Mouse (Mus musculus) hindbrain, embryonic 15.5 days (tissue): ENCODE results near the gene Rac2. TPM values are rescaled to one million over a fixed set of nuclear protein-coding genes. Genes with fewer than 3 reads are reported as not detected.

Experiments
- ATAC-seq: fragments of 200-750 bp; cut with Nextera tagmentation; 2 replicates; pipeline ENCODE4 v1.8.0; 2017; ENCODE audit warnings: low read depth, moderate number of reproducible peaks, moderate TSS enrichment; ENCODE audit not compliant: low FRiP score
- H3K27ac ChIP-seq: fragments of 300-500 bp; sonication (generic); replicated peaks from 2 replicates; pipeline ENCODE4 v1.5.1; 2015; ENCODE audit warnings: mild to moderate bottlenecking, inconsistent platforms
- H3K27me3 ChIP-seq: fragments of 300-500 bp; sonication (generic); 2 replicates; pipeline ENCODE4 v1.6.1; 2015; ENCODE audit warnings: control low read depth, inconsistent platforms
- H3K36me3 ChIP-seq: fragments of 300-500 bp; sonication (generic); 2 replicates; pipeline ENCODE4 v1.6.1; 2015; ENCODE audit warnings: control low read depth, inconsistent platforms
- H3K4me1 ChIP-seq: fragments of 300-500 bp; sonication (generic); replicated peaks from 2 replicates; pipeline ENCODE4 v1.6.1; 2015; ENCODE audit warnings: control low read depth, inconsistent platforms
- H3K4me2 ChIP-seq: fragments of 300-500 bp; sonication (generic); 2 replicates; pipeline ENCODE4 v1.6.1; 2015; ENCODE audit warnings: moderate library complexity, mild to moderate bottlenecking, inconsistent platforms
- H3K4me3 ChIP-seq: fragments of 300-500 bp; sonication (generic); 2 replicates; pipeline ENCODE4 v1.5.1; 2015; ENCODE audit warnings: mild to moderate bottlenecking, inconsistent platforms
- H3K9ac ChIP-seq: fragments of 300-500 bp; sonication (generic); 2 replicates; pipeline ENCODE4 v1.6.1; 2015; ENCODE audit warnings: inconsistent platforms
- H3K9me3 ChIP-seq: fragments of 300-500 bp; sonication (generic); 2 replicates; pipeline ENCODE4 v1.6.1; 2016; ENCODE audit warnings: control low read depth, inconsistent platforms
- WGBS: fragments of 180-500 bp; shearing (Covaris S2); methylation state at CpG from one replicate; pipeline ENCODE4 v1.1.7; 2015; 5-methylcytosine and 5-hydroxymethylcytosine counted together
- polyA plus RNA-seq: library from polyadenylated mRNA; unstranded; fragments of >200 nt; fragmentation: Nextera tagmentation; extraction: Ambion mirVana; gene quantifications from 2 replicates; pipeline ENCODE4 v1.2.1, GENCODE M21; 2015

Gene Rac2
- polyA plus RNA-seq, 1 experiment from 2014 or later = 5.4 TPM

DNA sequence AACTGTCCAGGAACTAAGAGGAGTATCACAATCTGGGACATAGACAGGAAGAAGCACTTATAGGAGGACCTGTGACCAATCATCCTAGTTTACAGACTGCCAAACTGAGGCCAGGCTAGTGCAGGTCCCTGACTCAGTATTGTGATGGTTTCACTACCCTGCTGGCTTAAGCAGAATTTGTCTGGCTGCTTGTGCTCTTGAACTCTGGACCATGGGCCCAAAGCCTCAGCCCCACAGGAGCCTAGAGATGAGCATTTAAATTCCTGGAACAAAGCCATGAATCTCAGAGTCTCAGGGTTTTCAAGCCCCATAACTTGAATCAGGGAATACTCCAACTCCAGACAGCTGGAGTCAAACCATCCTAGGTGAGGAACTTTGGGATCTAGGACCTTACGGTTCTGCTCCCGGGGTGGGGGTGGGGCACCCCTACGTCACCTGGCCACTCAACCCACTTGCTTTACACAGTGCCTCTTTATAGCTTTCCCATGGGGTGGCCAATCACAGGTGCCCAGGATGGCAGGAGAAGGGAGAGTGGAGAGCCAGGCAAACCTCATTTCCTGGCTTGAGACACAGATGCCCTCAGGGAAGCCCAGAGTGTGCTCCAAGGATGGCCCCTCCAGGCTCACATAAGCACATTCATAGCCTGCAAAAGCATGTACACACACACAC, 30.4 kb downstream of the Rac2 start:
- Histone ChIP-seq H3K4me1 (peaks cover 29% of the 10 kb centered on the region), H3K9me3 (no peaks in the 10 kb centered on the region), H3K4me2 (no peak overlapping the region), H3K9ac (no peak overlapping the region), H3K4me3 (no peak overlapping the region), H3K27ac (peak overlapping the region; percentile 42; the same call in 1 of the 2 replicates), H3K27me3 (no peaks in the 10 kb centered on the region), H3K36me3 (no peaks in the 10 kb centered on the region)
- ATAC-seq = no peak
- WGBS = 83% methylated on average over 3 of the region's 3 CpGs

DNA sequence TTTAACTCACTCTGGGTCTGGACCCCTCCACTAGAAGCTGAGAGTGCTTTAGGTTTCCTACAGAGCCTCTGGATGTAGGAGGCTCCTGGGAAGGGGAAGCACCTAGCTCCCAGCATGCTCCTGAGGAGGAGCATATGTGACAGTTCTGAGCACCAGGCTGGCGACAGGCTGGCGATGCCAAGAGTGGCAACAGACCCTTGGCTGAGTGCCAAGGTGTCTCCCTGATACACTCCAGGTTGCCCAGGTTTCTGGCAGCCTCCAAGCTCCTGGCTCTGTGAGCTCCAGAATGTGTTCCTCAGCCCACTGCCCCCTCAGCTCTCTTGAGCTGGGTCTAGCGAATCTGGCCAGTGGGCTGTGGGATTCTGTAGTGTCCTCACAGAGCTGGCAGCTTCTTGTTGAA, 31.0 kb downstream of the Rac2 start:
- peak; percentile 8; the same call in 1 of the 2 replicates for ATAC-seq
- H3K9ac ChIP-seq = no peak overlapping the region
- no peaks in the 10 kb centered on the region for H3K36me3 ChIP-seq
- peak overlapping the region; percentile 42; the same call in 1 of the 2 replicates for H3K27ac ChIP-seq
- 29% methylated on average over 3 of the region's 3 CpGs for WGBS
- H3K4me2 ChIP-seq = no peak overlapping the region
- H3K4me3 ChIP-seq = no peak overlapping the region
- no peaks in the 10 kb centered on the region for H3K27me3 ChIP-seq
- no peaks in the 10 kb centered on the region for H3K9me3 ChIP-seq
- peaks cover 29% of the 10 kb centered on the region for H3K4me1 ChIP-seq

DNA sequence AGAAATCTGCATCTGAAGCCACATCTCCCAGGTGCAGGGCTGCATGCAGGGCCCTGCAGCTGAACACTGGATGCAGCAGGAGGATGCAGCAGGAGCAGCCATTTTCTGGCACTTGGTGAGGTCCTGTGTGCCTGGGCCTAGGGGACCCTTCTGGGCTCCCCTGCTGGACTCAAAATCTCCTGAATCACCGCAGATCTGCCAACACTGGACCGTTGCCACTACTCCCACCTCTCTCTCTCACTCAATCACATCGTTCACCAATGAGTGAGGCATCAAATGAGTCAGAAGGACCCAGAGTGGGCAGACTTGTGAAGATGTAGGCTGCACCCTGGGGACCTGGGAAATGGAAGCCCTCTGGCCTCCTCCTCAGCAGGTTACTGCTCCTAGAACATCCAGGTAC, 31.5 kb downstream of the Rac2 start:
- H3K4me2 ChIP-seq = no peak overlapping the region
- H3K27ac ChIP-seq = no peak overlapping the region
- H3K4me3 ChIP-seq = no peak overlapping the region
- H3K36me3 ChIP-seq = no peaks in the 10 kb centered on the region
- H3K27me3 ChIP-seq = no peaks in the 10 kb centered on the region
- H3K9ac ChIP-seq = no peak overlapping the region
- ATAC-seq = no peak
- peaks cover 30% of the 10 kb centered on the region for H3K4me1 ChIP-seq
- no peaks in the 10 kb centered on the region for H3K9me3 ChIP-seq
- 59% methylated on average over 3 of the region's 3 CpGs for WGBS

DNA sequence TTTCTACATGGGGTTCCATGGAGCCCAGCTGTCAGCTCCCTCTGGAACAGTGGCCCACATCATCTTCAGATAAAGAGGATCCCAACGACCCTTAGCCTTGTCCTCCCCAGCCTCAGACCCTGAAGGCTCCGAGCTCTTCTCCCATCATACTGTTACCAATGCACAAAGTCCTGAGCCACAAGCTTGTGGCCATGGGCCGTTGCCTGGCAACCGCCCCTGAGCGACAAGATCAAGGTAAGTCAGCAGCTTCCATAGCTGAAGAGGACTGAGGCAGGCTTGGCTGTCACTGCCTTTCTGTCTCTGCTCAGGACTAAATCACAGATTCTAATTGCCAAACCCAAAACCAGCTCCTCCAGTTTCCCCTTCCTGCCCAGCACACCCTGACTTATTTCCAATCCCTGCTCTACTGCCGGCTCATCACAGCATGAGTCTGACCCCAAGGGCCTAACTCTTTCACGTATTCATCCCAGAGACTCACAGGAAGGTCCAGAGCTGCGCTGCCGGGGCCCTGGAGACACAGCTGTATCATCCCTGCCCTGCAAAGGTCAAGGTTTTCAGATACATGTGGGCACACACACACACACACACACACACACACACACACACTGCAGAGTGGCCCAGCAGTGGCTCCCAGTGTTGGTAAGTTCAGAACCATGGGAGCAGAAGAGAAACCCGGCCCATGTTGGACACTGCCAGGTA, 36.7 kb downstream of the Rac2 start:
- H3K4me2 ChIP-seq = no peak overlapping the region
- H3K27me3 ChIP-seq = no peaks in the 10 kb centered on the region
- WGBS = 41% methylated on average over 10 of the region's 10 CpGs
- no peaks in the 10 kb centered on the region for H3K36me3 ChIP-seq
- H3K9me3 ChIP-seq = no peaks in the 10 kb centered on the region
- H3K9ac ChIP-seq = no peak overlapping the region
- no peak for ATAC-seq
- H3K27ac ChIP-seq = no peak overlapping the region
- peaks cover 19% of the 10 kb centered on the region for H3K4me1 ChIP-seq
- no peak overlapping the region for H3K4me3 ChIP-seq

DNA sequence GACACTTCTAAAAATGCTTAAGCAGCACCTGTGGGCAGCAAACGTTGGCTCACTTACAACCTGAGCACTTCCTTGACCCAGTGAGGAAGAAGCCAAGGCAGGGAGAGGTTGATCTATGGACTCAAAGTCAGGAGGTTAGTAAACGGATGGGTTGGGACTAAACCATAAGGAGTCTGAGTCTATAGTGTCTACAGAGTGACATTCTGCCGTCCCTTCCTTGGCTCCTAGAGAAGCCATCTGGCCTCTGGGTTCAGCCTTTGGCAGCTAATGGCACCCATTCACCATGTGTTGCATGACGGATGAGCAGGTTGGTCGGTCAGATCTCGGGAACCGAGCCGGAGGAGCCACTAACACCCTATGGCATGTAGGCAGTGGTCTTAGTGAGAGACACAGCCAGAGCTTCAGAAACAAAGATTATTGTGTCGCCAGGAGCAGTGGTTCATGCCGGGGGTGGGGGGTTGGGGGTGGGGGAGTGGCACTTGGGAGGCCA, 39.2 kb downstream of the Rac2 start:
- Histone ChIP-seq H3K4me1 (peaks cover 41% of the 10 kb centered on the region), H3K4me3 (no peak overlapping the region), H3K9ac (no peak overlapping the region), H3K4me2 (no peak overlapping the region), H3K36me3 (no peaks in the 10 kb centered on the region), H3K27me3 (no peaks in the 10 kb centered on the region), H3K27ac (no peak overlapping the region), H3K9me3 (no peaks in the 10 kb centered on the region)
- no peak for ATAC-seq
- WGBS = 68% methylated on average over 10 of the region's 10 CpGs

DNA sequence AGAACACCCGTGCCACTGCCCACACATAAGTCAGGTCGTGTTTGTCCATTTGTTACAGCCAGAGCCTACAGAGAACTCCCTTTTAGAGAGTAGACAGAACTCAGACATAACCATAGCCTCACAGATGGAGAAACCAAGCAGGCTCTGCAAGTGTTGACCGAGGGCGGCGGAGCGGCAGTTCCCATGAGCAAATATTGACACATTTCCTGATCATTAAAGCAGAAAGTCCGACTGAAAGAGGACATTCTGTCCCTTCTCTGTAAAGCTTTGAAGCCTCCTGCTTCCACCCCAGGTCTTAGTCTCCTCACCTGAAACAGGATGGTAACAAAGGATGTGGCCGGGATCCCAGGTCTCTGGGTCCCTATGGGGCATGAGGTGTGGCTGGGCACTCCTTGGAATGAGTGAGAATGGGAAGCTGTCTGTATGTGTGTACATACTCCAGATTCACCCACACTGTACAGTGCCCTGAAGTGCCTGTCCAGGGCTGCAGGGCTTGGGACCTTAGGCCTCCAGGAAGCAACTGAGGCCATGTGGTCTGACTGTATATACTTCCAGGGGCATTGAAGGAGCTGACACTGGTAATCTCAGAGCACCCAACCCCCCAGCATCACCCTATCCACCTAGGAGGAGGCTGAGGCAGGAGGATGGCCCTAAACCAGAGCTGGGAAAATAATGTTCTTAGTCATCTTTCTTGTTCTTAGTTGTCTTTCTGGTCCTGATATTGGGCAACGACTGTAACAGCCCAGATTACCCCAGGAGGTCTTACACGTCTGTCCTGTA, 39.8 kb downstream of the Rac2 start:
- H3K9me3 ChIP-seq = no peaks in the 10 kb centered on the region
- ATAC-seq = no peak
- H3K36me3 ChIP-seq = no peaks in the 10 kb centered on the region
- H3K27ac ChIP-seq = no peak overlapping the region
- H3K9ac ChIP-seq = peak overlapping the region; percentile 8; the same call in 1 of the 2 replicates
- peaks cover 42% of the 10 kb centered on the region for H3K4me1 ChIP-seq
- no peak overlapping the region for H3K4me2 ChIP-seq
- 73% methylated on average over 10 of the region's 10 CpGs for WGBS
- no peak overlapping the region for H3K4me3 ChIP-seq
- H3K27me3 ChIP-seq = no peaks in the 10 kb centered on the region

DNA sequence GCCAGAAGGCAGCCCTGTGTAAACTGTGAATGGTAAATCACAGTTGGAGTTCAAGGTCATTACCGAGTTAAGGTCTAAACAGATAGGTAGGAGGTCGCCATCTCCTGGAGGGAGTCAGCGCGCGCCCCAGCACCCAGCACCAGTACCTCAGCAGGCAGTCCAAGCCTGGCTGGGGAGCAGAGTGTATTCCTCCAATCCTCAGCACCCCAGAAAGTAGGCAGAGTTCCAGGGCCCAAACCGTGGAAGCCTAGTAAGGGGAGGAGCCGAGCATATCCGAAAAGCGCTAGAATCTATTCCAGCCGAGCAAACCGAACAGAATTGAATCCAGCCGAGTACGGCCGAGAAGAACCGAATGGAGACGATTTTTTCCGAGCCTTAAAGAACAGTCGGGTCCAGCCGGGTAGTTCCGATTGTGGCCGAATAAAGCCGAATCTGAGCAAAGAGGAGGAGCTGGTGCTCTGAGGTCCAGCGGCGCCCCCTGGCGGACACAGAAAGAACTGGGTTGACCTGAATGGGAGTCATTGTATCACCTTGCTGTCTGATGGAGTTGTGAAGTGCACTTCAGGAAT, 40.6 kb downstream of the Rac2 start:
- 0% methylated on average over 25 of the region's 25 CpGs for WGBS
- H3K4me3 ChIP-seq = peak overlapping the region; percentile 34
- no peaks in the 10 kb centered on the region for H3K36me3 ChIP-seq
- ATAC-seq = peak; percentile 89
- peak overlapping the region; percentile 50 for H3K9ac ChIP-seq
- H3K4me1 ChIP-seq = peaks cover 42% of the 10 kb centered on the region
- no peaks in the 10 kb centered on the region for H3K27me3 ChIP-seq
- no peaks in the 10 kb centered on the region for H3K9me3 ChIP-seq
- peak overlapping the region; percentile 61 for H3K4me2 ChIP-seq
- H3K27ac ChIP-seq = peak overlapping the region; percentile 87

DNA sequence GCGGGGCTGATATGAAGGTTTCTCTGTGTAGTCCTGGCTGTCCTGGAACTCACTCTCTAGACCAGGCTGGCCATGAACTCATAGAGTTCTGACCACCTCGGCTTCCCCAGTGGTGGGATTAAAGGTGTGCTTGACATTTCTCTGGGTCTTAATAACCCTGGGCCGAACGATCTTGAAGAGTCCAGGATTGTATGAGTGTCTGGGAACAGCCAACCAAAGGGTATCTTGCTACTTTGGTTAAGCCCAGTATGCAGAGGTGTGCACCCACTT, 41.2 kb downstream of the Rac2 start:
- H3K27me3 ChIP-seq = no peaks in the 10 kb centered on the region
- peak overlapping the region; percentile 87 for H3K27ac ChIP-seq
- peak overlapping the region; percentile 50 for H3K9ac ChIP-seq
- H3K4me3 ChIP-seq = no peak overlapping the region
- WGBS = 72% methylated on average over 4 of the region's 4 CpGs
- H3K36me3 ChIP-seq = no peaks in the 10 kb centered on the region
- no peaks in the 10 kb centered on the region for H3K9me3 ChIP-seq
- peak overlapping the region; percentile 61 for H3K4me2 ChIP-seq
- 0 out of 2 replicates have a peak, but pooled peaks have one; percentile 0 for ATAC-seq
- H3K4me1 ChIP-seq = peaks cover 42% of the 10 kb centered on the region

DNA sequence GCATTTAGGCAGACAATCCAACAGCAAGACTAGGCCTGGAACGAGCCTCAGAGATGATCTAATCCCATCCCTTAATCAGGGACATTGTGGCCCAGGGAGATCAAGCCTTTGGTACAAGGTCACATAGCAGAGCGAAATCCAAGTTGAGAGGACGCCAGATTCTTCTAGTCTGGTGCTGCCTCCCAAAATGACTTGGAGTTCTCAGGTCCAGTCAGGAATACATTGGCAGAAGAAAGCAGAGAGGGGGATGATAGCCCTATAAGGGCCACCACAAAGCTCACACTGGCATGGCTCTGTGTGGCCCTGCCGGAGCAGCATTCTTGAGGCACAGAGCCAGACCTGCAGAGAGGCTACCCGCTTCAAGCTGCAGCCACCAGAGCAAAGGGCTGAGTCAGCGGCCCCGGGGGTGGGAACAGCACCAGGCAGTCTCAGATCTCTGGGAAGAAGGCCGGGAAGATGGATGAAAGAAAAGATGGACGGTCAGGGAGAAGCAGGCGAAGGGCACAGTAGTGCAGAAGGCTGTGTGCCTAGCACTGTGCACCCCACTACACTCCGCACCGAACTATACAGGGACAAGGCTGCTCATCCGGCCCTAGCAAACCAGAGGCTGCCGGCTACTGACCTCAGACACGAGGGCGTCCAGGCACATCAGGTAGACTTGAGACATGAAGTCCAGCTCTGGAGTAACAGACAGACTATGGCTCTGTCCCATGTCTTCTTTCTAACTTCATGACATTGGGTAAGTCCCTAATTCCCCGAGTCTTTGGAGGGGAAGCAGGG, 41.7 kb downstream of the Rac2 start, which contains the start of gene C1qtnf6:
C1qtnf6 (minus strand) TSS at position 746 of the 780 bp plus-strand sequence.
- Histone ChIP-seq H3K9ac (peak within 1 kb of the TSS; percentile 50), H3K36me3 (no peaks in the 10 kb centered on the region), H3K27me3 (no peaks in the 10 kb centered on the region), H3K4me3 (peak within 1 kb of the TSS; percentile 34), H3K9me3 (no peaks in the 10 kb centered on the region), H3K27ac (peak within 1 kb of the TSS; percentile 87), H3K4me2 (peak within 1 kb of the TSS; percentile 61), H3K4me1 (peaks cover 39% of the 10 kb centered on the region)
- WGBS = 67% methylated on average over 17 of the region's 17 CpGs
- ATAC-seq = no peak

DNA sequence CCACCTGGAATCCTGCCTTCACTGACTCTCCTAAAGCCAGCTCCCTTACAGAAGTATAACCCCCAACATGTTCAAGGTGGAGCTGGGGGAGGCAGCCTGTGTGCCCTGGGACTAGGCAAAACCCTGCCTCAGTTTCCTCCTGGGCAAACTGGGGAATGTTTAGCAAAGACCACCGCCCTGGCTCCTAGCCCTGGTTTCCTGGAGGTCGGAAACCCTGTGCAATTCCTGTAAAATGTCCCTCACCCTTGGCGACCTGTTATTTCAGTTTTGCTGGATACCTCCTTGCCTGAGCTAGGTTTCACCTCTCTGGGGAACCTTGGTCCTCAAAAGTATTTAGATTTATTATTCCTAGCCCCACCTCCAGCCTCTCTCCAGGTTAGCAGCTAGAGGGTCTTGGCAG, 42.4 kb downstream of the Rac2 start:
- WGBS = 77% methylated on average over 3 of the region's 3 CpGs

DNA sequence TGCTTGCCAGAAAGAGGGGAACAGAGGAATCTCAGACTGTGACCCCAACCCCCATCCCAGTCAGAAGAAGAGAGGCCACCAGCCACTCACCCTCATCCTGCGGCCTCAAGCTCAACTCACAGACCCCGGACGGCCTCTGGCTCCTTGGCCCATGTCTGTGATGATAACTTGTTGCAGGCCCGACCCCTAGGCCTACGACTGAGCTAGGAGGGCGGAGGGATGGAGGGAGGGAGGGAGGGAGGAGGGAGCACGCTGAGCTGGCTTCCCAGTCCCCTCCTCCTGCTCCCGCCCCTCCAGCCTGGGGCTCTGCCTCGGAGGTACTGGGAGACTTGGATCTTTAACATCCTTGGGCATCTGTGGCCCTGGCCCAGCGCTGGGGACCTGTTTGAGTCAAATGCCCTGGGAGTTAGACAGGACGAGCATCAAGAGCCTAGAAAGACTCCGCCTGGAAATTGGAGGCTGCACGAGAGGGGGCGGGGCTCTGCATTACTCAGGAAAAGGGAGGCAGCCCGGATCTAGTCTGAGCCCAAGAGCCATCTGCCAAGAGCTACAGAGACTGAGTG, 43.1 kb downstream of the Rac2 start:
- H3K4me1 ChIP-seq = peaks cover 33% of the 10 kb centered on the region
- peak overlapping the region; percentile 26; the same call in 1 of the 2 replicates for H3K9ac ChIP-seq
- H3K36me3 ChIP-seq = no peaks in the 10 kb centered on the region
- peak overlapping the region; percentile 48 for H3K4me2 ChIP-seq
- peak overlapping the region; percentile 57 for H3K27ac ChIP-seq
- ATAC-seq = peak; percentile 25; the same call in 1 of the 2 replicates
- H3K4me3 ChIP-seq = peak overlapping the region; percentile 23
- H3K9me3 ChIP-seq = no peaks in the 10 kb centered on the region
- H3K27me3 ChIP-seq = no peaks in the 10 kb centered on the region
- WGBS = 3% methylated on average over 15 of the region's 15 CpGs

More for the DNA sequence above, 42.4 kb downstream of the Rac2 start:
- Histone ChIP-seq H3K4me3 (no peak overlapping the region), H3K9me3 (no peaks in the 10 kb centered on the region), H3K9ac (0 out of 2 replicates have a peak overlapping the region, but pooled peaks have one; percentile 12), H3K4me1 (peaks cover 33% of the 10 kb centered on the region), H3K4me2 (peak overlapping the region; percentile 48), H3K27ac (no peak overlapping the region), H3K36me3 (no peaks in the 10 kb centered on the region), H3K27me3 (no peaks in the 10 kb centered on the region)
- no peak for ATAC-seq
